ENCODE assay signal across 24 mouse cellular contexts in genomic region chr9:65299650-65300049, GRCm38 (mm10). TPM values are rescaled to one million over a fixed set of nuclear protein-coding genes. Genes with fewer than 3 reads are reported as not detected.
A peak's percentile ranks its signal among the peaks of the same experiment; 100 is the strongest.
DNase-seq lines count a peak whose midpoint lies in the region; TF ChIP-seq lines count a peak whose summit lies in the region.
"Had no signal": no experiment of that assay in that cellular context is flagged by ENCODE, and none has a peak within 500 bp of the region (broad histone marks: within the 10 kb centered on the region; RNA-seq: fewer than 3 reads in every experiment).

No protein-coding gene starts in this region.

- no peak for TF ChIP-seq CTCF in gastrocnemius, adult 2 months (IDR thresholded peaks at IDR 0.05)
- no peak for TF ChIP-seq CTCF in layer of hippocampus, adult 2 months (conservative IDR thresholded peaks at IDR 0.05)

- H3K27ac ChIP-seq in gastrocnemius, adult 2 months, result peak overlapping the region; percentile 78
- H3K27ac ChIP-seq in layer of hippocampus, adult 2 months, result 0 out of 2 replicates have a peak overlapping the region, but pooled peaks have one; percentile 18
- H3K27ac ChIP-seq: embryonic facial prominence, embryonic 10.5 days; embryonic facial prominence, embryonic 13.5 days; forebrain, embryonic 10.5 days; forebrain, embryonic 13.5 days; heart, embryonic 15.5 days; hindbrain, embryonic 14.5 days; hindbrain, postnatal 0 days had no signal

- no peak overlapping the region for H3K4me3 ChIP-seq in gastrocnemius, adult 2 months
- H3K4me3 ChIP-seq in layer of hippocampus, adult 2 months, result no peak overlapping the region
- H3K4me3 ChIP-seq: embryonic facial prominence, embryonic 10.5 days; embryonic facial prominence, embryonic 13.5 days; erythroblast, embryonic 14.5 days; forebrain, embryonic 10.5 days; forebrain, embryonic 13.5 days; heart, embryonic 15.5 days had no signal

- DNase-seq in gastrocnemius, adult 2 months, result no peak
- no peak for DNase-seq in gastrocnemius, adult 18-20 months (ENCODE audit: low spot score)
- DNase-seq in layer of hippocampus, adult 2 months (ENCODE audit: low spot score in 2 of 2), result no peak
- DNase-seq in layer of hippocampus, adult 9-11 months, result no peak
- peak; percentile 89 for DNase-seq in fat pad, adult 2 months (ENCODE audit: extremely low read depth, low read depth, low spot score)
- DNase-seq in thymus, adult 18-20 months, result no peak
- DNase-seq: adrenal gland, adult 2 months; cerebellum, adult 11-12 months; cerebellum, adult 8-10 months; cerebellum, postnatal 10 days; cerebellum, postnatal 36 days; embryo, embryonic 11 days; gastrocnemius, postnatal 25 days; heart, postnatal 14 days; heart, postnatal 4 days had no signal

- intact Hi-C loops in gastrocnemius, adult 2 months (cut with DNase I), result no loop called here

RNA-seq across cellular contexts. Expression of gene Clpx, which starts 5.6 kb away (rescaled TPM):
- total RNA-seq in gastrocnemius, adult 2 months (2021), result 10 to 100 TPM; 54.0 to 72.6 TPM
- 10 to 100 TPM; 61.6 to 63.1 TPM for total RNA-seq in gastrocnemius, adult 18-20 months (2021)
- total RNA-seq in layer of hippocampus, adult 2 months (2021), result 10 to 100 TPM; 32.6 to 35.8 TPM

RNA-seq across cellular contexts. Expression of gene Cilp, which starts 34.7 kb away (rescaled TPM):
- total RNA-seq in gastrocnemius, adult 2 months (2021), result 10 to 100 TPM; 13.0 to 35.4 TPM
- total RNA-seq in gastrocnemius, adult 18-20 months (2021), result 10 to 100 TPM; 20.6 to 30.0 TPM
- total RNA-seq in layer of hippocampus, adult 2 months (2021), result under 1 TPM in 1 of 2 experiments, not detected in 1; 0.26 TPM
- total RNA-seq: MEL had no signal

RNA-seq across cellular contexts. Expression of gene Pdcd7, which starts 46.3 kb away (rescaled TPM):
- total RNA-seq in gastrocnemius, adult 2 months (2021), result 10 to 100 TPM; 10.1 to 19.5 TPM
- total RNA-seq in gastrocnemius, adult 18-20 months (2021), result 10 to 100 TPM; 14.6 to 22.2 TPM
- total RNA-seq in layer of hippocampus, adult 2 months (2021), result 10 to 100 TPM; 29.2 to 30.8 TPM

Comparison
In these comparisons a context has a peak if more than half of its experiments do, and no peak if none do; other contexts are left out.
1. RNA of gene Cilp, which starts 34.7 kb away (total RNA-seq): 13.0 to 35.4 TPM in gastrocnemius, adult 2 months and 20.6 to 30.0 TPM in gastrocnemius, adult 18-20 months; 0.26 TPM in layer of hippocampus, adult 2 months; every median in the first group is over 10 times any median in the second.